Comparison of ENCODE assay signal across 9 mouse cellular contexts in the genomic region with DNA sequence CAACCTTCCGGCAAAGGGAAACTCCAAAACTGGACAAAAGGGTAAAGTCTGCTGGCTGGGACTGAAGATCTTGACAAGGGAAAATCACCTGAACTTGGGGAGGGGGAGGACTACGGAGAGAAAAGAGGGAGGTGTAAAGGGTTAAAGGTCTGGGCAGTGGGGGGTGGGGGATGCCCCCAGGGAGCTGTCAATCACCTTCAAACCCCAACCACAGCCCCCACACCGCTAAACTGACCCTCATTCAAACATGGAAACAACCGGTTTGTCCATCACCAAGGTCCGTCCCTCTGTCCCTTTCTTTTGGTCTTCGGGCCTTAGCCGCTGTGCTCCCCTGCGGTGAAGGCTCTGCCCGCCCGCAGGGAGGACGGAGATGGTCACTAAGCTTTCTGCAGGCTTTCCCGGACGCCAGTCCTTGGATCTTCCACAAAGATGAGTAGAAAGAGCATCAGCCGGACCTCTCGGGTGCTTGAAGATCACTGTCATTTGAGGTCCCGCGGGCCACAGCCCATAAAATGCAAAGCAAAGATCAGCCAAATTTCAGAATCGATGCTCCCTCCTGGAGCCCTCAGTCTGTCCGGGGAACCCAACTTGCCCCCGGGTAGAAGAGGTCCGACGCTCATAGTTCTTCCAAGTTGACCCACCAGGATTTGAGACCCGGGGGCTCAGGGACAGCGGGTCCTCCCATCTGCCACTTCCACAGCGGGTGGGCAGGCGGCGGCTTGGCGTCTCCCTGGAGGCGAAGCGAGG. TPM values are rescaled to one million over a fixed set of nuclear protein-coding genes. Genes with fewer than 3 reads are reported as not detected.
DNase-seq lines count a peak whose midpoint lies in the region; ATAC-seq and TF ChIP-seq lines count a peak whose summit lies in the region.
"Had no signal": no experiment of that assay in that cellular context is flagged by ENCODE, and none has a peak within 500 bp of the region (broad histone marks: within the 10 kb centered on the region; RNA-seq: fewer than 3 reads in every experiment).

No protein-coding gene starts in this region.

- no peak overlapping the region for H3K27ac ChIP-seq in layer of hippocampus, adult 2 months
- H3K27ac ChIP-seq in forebrain, embryonic 12.5 days, result no peak overlapping the region
- no peak overlapping the region for H3K27ac ChIP-seq in limb, embryonic 12.5 days
- no peak overlapping the region for H3K27ac ChIP-seq in stomach, embryonic 14.5 days (ENCODE audit: low read length)

- H3K9ac ChIP-seq in forebrain, embryonic 12.5 days, result peak overlapping the region; percentile 33
- peak overlapping the region; percentile 78 for H3K9ac ChIP-seq in limb, embryonic 12.5 days (replicated peaks)
- no peak overlapping the region for H3K9ac ChIP-seq in stomach, embryonic 14.5 days (replicated peaks; ENCODE audit: low read depth, low read length)

- DNase-seq in layer of hippocampus, adult 2 months (ENCODE audit: low spot score in 2 of 2), result no peak
- DNase-seq in layer of hippocampus, adult 9-10 months (ENCODE audit: low spot score), result no peak
- no peak for DNase-seq in cerebellum, adult 8-10 months
- no peak for DNase-seq in Muller cell, postnatal 12 days (ENCODE audit: inconsistent ontology term)
- no peak for DNase-seq in adrenal gland, postnatal 36 days

- no peak for ATAC-seq in forebrain, embryonic 12.5 days (ENCODE audit: low FRiP score)
- no peak for ATAC-seq in limb, embryonic 12.5 days (ENCODE audit: insufficient number of reproducible peaks, insufficient read depth, low FRiP score, low TSS enrichment, low read depth)
- no peak for ATAC-seq in stomach, embryonic 14.5 days (ENCODE audit: insufficient number of reproducible peaks, insufficient read depth, low FRiP score, low read depth)

- H3K4me2 ChIP-seq in forebrain, embryonic 12.5 days, result peak overlapping the region; percentile 91
- H3K4me2 ChIP-seq in limb, embryonic 12.5 days, result peak overlapping the region; percentile 83
- peak overlapping the region; percentile 91 for H3K4me2 ChIP-seq in stomach, embryonic 14.5 days (replicated peaks; ENCODE audit: low read depth, low read length)

- 2% methylated on average over 30 of the region's 30 CpGs for WGBS in forebrain, embryonic 12.5 days
- WGBS in limb, embryonic 12.5 days, result 1% methylated on average over 30 of the region's 30 CpGs
- 8% methylated on average over 30 of the region's 30 CpGs for WGBS in stomach, embryonic 14.5 days

- peak overlapping the region; percentile 62 for H3K4me3 ChIP-seq in layer of hippocampus, adult 2 months
- peak overlapping the region; percentile 73 for H3K4me3 ChIP-seq in forebrain, embryonic 12.5 days (replicated peaks)
- H3K4me3 ChIP-seq in limb, embryonic 12.5 days (replicated peaks), result peak overlapping the region; percentile 70
- peak overlapping the region; percentile 65 for H3K4me3 ChIP-seq in stomach, embryonic 14.5 days (ENCODE audit: low read depth, low read length)

- peaks cover 41% of the 10 kb centered on the region for H3K4me1 ChIP-seq in forebrain, embryonic 12.5 days
- H3K4me1 ChIP-seq in limb, embryonic 12.5 days (replicated peaks), result peaks cover 43% of the 10 kb centered on the region
- H3K4me1 ChIP-seq in stomach, embryonic 14.5 days (ENCODE audit: control insufficient read depth, insufficient read depth, low read length), result peaks cover 17% of the 10 kb centered on the region; the same call in 1 of the 2 replicates

- H3K36me3 ChIP-seq in forebrain, embryonic 12.5 days (replicated peaks), result no peaks in the 10 kb centered on the region
- no peaks in the 10 kb centered on the region for H3K36me3 ChIP-seq in limb, embryonic 12.5 days
- no peaks in the 10 kb centered on the region for H3K36me3 ChIP-seq in stomach, embryonic 14.5 days (ENCODE audit: control insufficient read depth, insufficient read depth, low read length)

- no peaks in the 10 kb centered on the region for H3K9me3 ChIP-seq in forebrain, embryonic 12.5 days
- no peaks in the 10 kb centered on the region for H3K9me3 ChIP-seq in limb, embryonic 12.5 days
- H3K9me3 ChIP-seq in stomach, embryonic 14.5 days (ENCODE audit: control insufficient read depth, low read depth, low read length), result no peaks in the 10 kb centered on the region

- TF ChIP-seq CTCF in layer of hippocampus, adult 2 months (conservative IDR thresholded peaks at IDR 0.05), result no peak

- H3K27me3 ChIP-seq in forebrain, embryonic 12.5 days, result peaks cover 93% of the 10 kb centered on the region
- H3K27me3 ChIP-seq in limb, embryonic 12.5 days, result peaks cover 90% of the 10 kb centered on the region
- H3K27me3 ChIP-seq in stomach, embryonic 14.5 days (ENCODE audit: control insufficient read depth, insufficient read depth, low read length), result peaks cover 40% of the 10 kb centered on the region

RNA-seq across cellular contexts. Expression of a gene that starts 1.8 kb away (rescaled TPM):
- total RNA-seq in layer of hippocampus, adult 2 months (2021), result 10 to 100 TPM; 34.1 to 35.1 TPM
- polyA plus RNA-seq in forebrain, embryonic 12.5 days (2016; fragmentation: Nextera tagmentation; extraction: Ambion mirVana), result 10.0 and 11.9 TPM in 2 replicates
- 16.4 and 16.9 TPM in 2 replicates for polyA plus RNA-seq in limb, embryonic 12.5 days (2016; fragmentation: Nextera tagmentation; extraction: Ambion mirVana)
- polyA plus RNA-seq in stomach, embryonic 14.5 days (2014; fragmentation: Nextera tagmentation; extraction: Ambion mirVana), result 2.7 and 3.6 TPM in 2 replicates
- 1 to 10 TPM; 4.9 to 5.8 TPM for total RNA-seq in adrenal gland, postnatal 36 days (2021)
- total RNA-seq: MEL had no signal

RNA-seq across cellular contexts. Expression of a gene that starts 35.5 kb away (rescaled TPM):
- total RNA-seq in layer of hippocampus, adult 2 months (2021), result 100 to 1,000 TPM; 122 to 124 TPM
- polyA plus RNA-seq in forebrain, embryonic 12.5 days (2016; fragmentation: Nextera tagmentation; extraction: Ambion mirVana), result 3.3 and 3.7 TPM in 2 replicates
- 2.8 and 2.9 TPM in 2 replicates for polyA plus RNA-seq in limb, embryonic 12.5 days (2016; fragmentation: Nextera tagmentation; extraction: Ambion mirVana)
- polyA plus RNA-seq in stomach, embryonic 14.5 days (2014; fragmentation: Nextera tagmentation; extraction: Ambion mirVana), result 4.3 and 4.5 TPM in 2 replicates
- total RNA-seq in adrenal gland, postnatal 36 days (2021), result 10 to 100 TPM; 38.6 to 41.5 TPM

RNA-seq across cellular contexts. Expression of a gene that starts 51.7 kb away (rescaled TPM):
- total RNA-seq in layer of hippocampus, adult 2 months (2021), result 100 to 1,000 TPM; 226 to 232 TPM
- polyA plus RNA-seq in forebrain, embryonic 12.5 days (2016; fragmentation: Nextera tagmentation; extraction: Ambion mirVana), result 5.2 and 5.7 TPM in 2 replicates
- polyA plus RNA-seq in limb, embryonic 12.5 days (2016; fragmentation: Nextera tagmentation; extraction: Ambion mirVana), result 0.27 and 0.79 TPM in 2 replicates
- 0.49 and 0.64 TPM in 2 replicates for polyA plus RNA-seq in stomach, embryonic 14.5 days (2014; fragmentation: Nextera tagmentation; extraction: Ambion mirVana)
- total RNA-seq in adrenal gland, postnatal 36 days (2021), result 10 to 100 TPM in 1 of 2 experiments, 1 to 10 TPM in 1; 6.8 to 14.5 TPM

RNA-seq across cellular contexts. Expression of a gene that starts 57.9 kb away (rescaled TPM):
- 10 to 100 TPM; 45.5 to 49.3 TPM for total RNA-seq in layer of hippocampus, adult 2 months (2021)
- polyA plus RNA-seq in forebrain, embryonic 12.5 days (2016; fragmentation: Nextera tagmentation; extraction: Ambion mirVana), result 13.2 and 14.9 TPM in 2 replicates
- polyA plus RNA-seq in limb, embryonic 12.5 days (2016; fragmentation: Nextera tagmentation; extraction: Ambion mirVana), result 10.0 and 11.3 TPM in 2 replicates
- 20.8 and 21.9 TPM in 2 replicates for polyA plus RNA-seq in stomach, embryonic 14.5 days (2014; fragmentation: Nextera tagmentation; extraction: Ambion mirVana)
- total RNA-seq in adrenal gland, postnatal 36 days (2021), result 100 to 1,000 TPM; 187 to 222 TPM
